Mouse (Mus musculus) CH12.LX (cell line): ENCODE results near the gene C1qtnf3.

Source experiments
- CTCF ChIP-seq, 2 experiments: IDR thresholded peaks in 1 of 2; conservative IDR thresholded peaks in 1 of 2; 2 replicates each; pipeline ENCODE4 v1.5.1; 2011 to 2012; ENCODE audit warnings: low read depth in 2 of 2, low read length in 2 of 2, improper control_type of control experiment in 1 of 2, inconsistent platforms in 1 of 2, mild to moderate bottlenecking in 1 of 2, moderate library complexity in 1 of 2
- EP300 ChIP-seq: IDR thresholded peaks from 2 replicates; pipeline ENCODE4 v1.6.1; 2011; ENCODE audit warnings: low read length, improper control_type of control experiment
- MAZ ChIP-seq: IDR thresholded peaks from 2 replicates; pipeline ENCODE4 v1.6.1; 2012; ENCODE audit warnings: low read depth, mild to moderate bottlenecking, inconsistent platforms, low read length, improper control_type of control experiment, moderate library complexity
- POLR2A ChIP-seq: IDR thresholded peaks from 2 replicates; pipeline ENCODE4 v1.6.1; 2011; ENCODE audit warnings: low read depth, mild to moderate bottlenecking, improper control_type of control experiment, low read length
- SIN3A ChIP-seq: IDR thresholded peaks from 2 replicates; pipeline ENCODE4 v1.6.1; 2012; ENCODE audit warnings: low read length, improper control_type of control experiment, inconsistent platforms

GRCm38 (mm10) chr15:10962601-10963000 is 10.5 kb downstream of the C1qtnf3 start:
- no peak for TF ChIP-seq MAZ
- TF ChIP-seq EP300: no peak
- TF ChIP-seq POLR2A: no peak
- TF ChIP-seq SIN3A: no peak
- TF ChIP-seq CTCF (conservative IDR thresholded peaks at IDR 0.05 in 1 of 2, IDR thresholded peaks at IDR 0.05 in 1 of 2; ENCODE audit: low read depth in 2 of 2, low read length in 2 of 2): no peak
